Mouse (Mus musculus) thymus, adult 2 months (tissue): ENCODE results near the gene Slamf6.

Experiments used
- CTCF ChIP-seq: fragments of 200-500 bp; IDR thresholded peaks from 2 replicates; pipeline ENCODE4 v1.5.1; 2012; ENCODE audit warnings: mild to moderate bottlenecking, control low read depth, low read length, moderate library complexity, borderline replicate concordance; ENCODE audit not compliant: control insufficient read depth, poor library complexity, insufficient read depth; ENCODE audit errors: extremely low read depth
- POLR2A ChIP-seq: fragments of 200-500 bp; IDR thresholded peaks from 2 replicates; pipeline ENCODE4 v1.6.1; 2012; ENCODE audit warnings: mild to moderate bottlenecking, low read length, control low read depth, moderate library complexity; ENCODE audit not compliant: control insufficient read depth, poor library complexity, insufficient read depth; ENCODE audit errors: extremely low read depth

GRCm38 (mm10) chr1:171975831-171976230, 58.5 kb downstream of the Slamf6 start:
- TF ChIP-seq CTCF = no peak
- TF ChIP-seq POLR2A = no peak
